Mouse (Mus musculus): ENCODE results near the gene Gpr141.

DNA sequence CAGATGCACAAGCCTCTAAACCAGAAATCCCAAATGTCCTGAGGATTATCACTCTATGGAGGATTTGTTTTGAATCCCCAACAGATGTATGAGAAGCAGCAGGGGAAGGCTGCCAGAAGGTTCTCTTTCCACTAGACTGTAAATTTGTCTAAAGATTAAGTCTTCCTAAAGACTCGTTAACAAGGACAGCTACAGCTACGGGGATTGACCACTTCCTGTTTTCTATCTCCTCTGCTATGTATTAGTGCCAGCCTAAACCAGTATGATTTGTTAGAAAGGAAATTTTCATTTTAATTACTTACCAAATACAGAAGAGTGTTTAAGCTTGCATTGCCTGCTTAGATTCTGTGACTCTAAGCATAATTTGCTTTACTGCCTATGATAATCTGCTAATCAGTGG lies 30.0 kb upstream of the Gpr141 start:
- TF ChIP-seq CTCF (IDR thresholded peaks at IDR 0.05; ENCODE audit: low read depth): no peak
- TF ChIP-seq EP300 (IDR thresholded peaks at IDR 0.05; ENCODE audit: low read depth): no peak

Measured in heart, postnatal 0 days (tissue).